Mouse (Mus musculus) intestine, embryonic 16.5 days (tissue): ENCODE data around the gene Rfc1. TPM values are rescaled to one million over a fixed set of nuclear protein-coding genes. Genes with fewer than 3 reads are reported as not detected.
"Not testable (repeated sequence)": the region's sequence is repeated elsewhere in the genome, so short reads cannot be mapped to it uniquely, and the experiment has no call there.

Experiments
- ATAC-seq: fragments of 200-750 bp; cut with Nextera tagmentation; 2 replicates; pipeline ENCODE4 v1.8.0; 2017; ENCODE audit warnings: moderate TSS enrichment, moderate library complexity
- H3K27ac ChIP-seq: fragments of 300-500 bp; sonication (generic); 2 replicates; pipeline ENCODE4 v1.5.1; 2014; ENCODE audit warnings: mild to moderate bottlenecking, low read length
- H3K27me3 ChIP-seq: fragments of 300-500 bp; sonication (generic); replicated peaks from 2 replicates; pipeline ENCODE4 v1.6.1; 2014; ENCODE audit warnings: low read length, control low read depth, mixed read lengths; ENCODE audit not compliant: control insufficient read depth, insufficient read depth
- H3K36me3 ChIP-seq: fragments of 300-500 bp; sonication (generic); 2 replicates; pipeline ENCODE4 v1.6.1; 2014; ENCODE audit warnings: low read length, control low read depth; ENCODE audit not compliant: control insufficient read depth, insufficient read depth
- H3K4me1 ChIP-seq: fragments of 300-500 bp; sonication (generic); 2 replicates; pipeline ENCODE4 v1.6.1; 2014; ENCODE audit warnings: low read length, control low read depth, mixed read lengths; ENCODE audit not compliant: control insufficient read depth, insufficient read depth
- H3K4me2 ChIP-seq: fragments of 300-500 bp; sonication (generic); 2 replicates; pipeline ENCODE4 v1.6.1; 2014; ENCODE audit warnings: low read depth, low read length, control low read depth
- H3K4me3 ChIP-seq: fragments of 300-500 bp; sonication (generic); 2 replicates; pipeline ENCODE4 v1.5.1; 2014; ENCODE audit warnings: mild to moderate bottlenecking, low read length
- H3K9ac ChIP-seq: fragments of 300-500 bp; sonication (generic); 2 replicates; pipeline ENCODE4 v1.6.1; 2014; ENCODE audit warnings: low read depth, low read length
- H3K9me3 ChIP-seq: fragments of 300-500 bp; sonication (generic); 2 replicates; pipeline ENCODE4 v1.6.1; 2016; ENCODE audit warnings: low read length, control low read depth; ENCODE audit not compliant: control insufficient read depth
- WGBS: fragments of 180-500 bp; shearing (Covaris S2); extraction: QIAGEN DNeasy Blood & Tissue Kit; methylation state at CpG from one replicate; pipeline ENCODE4 v1.1.7; 2014; 5-methylcytosine and 5-hydroxymethylcytosine counted together
- polyA plus RNA-seq: library from polyadenylated mRNA; unstranded; fragments of >200 nt; fragmentation: Nextera tagmentation; extraction: Ambion mirVana; gene quantifications from 2 replicates; pipeline ENCODE4 v1.2.1, GENCODE M21; 2015

Gene Rfc1
- polyA plus RNA-seq, 1 experiment from 2014 or later, result 63.4 TPM

- Histone ChIP-seq H3K4me1 (no peaks in the 10 kb centered on the region), H3K36me3 (no peaks in the 10 kb centered on the region; the same call in 1 of the 2 replicates), H3K4me2 (no peak overlapping the region), H3K27ac (no peak overlapping the region), H3K27me3 (no peaks in the 10 kb centered on the region), H3K9me3 (no peaks in the 10 kb centered on the region), H3K9ac (no peak overlapping the region), H3K4me3 (no peak overlapping the region)
- no peak for ATAC-seq
- 94% methylated on average over 3 of the region's 3 CpGs for WGBS
Measured at GRCm38 (mm10) chr5:65308866-65309265, 26.6 kb downstream of the Rfc1 start.

- 93% methylated on average over 7 of the region's 7 CpGs for WGBS
- Histone ChIP-seq H3K27me3 (no peaks in the 10 kb centered on the region), H3K36me3 (no peaks in the 10 kb centered on the region; the same call in 1 of the 2 replicates), H3K4me3 (no peak overlapping the region), H3K27ac (no peak overlapping the region), H3K4me1 (no peaks in the 10 kb centered on the region), H3K9ac (no peak overlapping the region), H3K4me2 (no peak overlapping the region), H3K9me3 (no peaks in the 10 kb centered on the region)
- ATAC-seq, result no peak
Measured at GRCm38 (mm10) chr5:65308208-65308607, 27.3 kb downstream of the Rfc1 start.

- ATAC-seq, result no peak
- Histone ChIP-seq H3K27me3 (no peaks in the 10 kb centered on the region), H3K27ac (no peak overlapping the region), H3K4me1 (no peaks in the 10 kb centered on the region), H3K4me3 (no peak overlapping the region), H3K9ac (no peak overlapping the region), H3K4me2 (no peak overlapping the region), H3K36me3 (peaks cover 4% of the 10 kb centered on the region; the same call in 1 of the 2 replicates), H3K9me3 (no peaks in the 10 kb centered on the region)
- WGBS, result 78% methylated on average over 9 of the region's 9 CpGs
Measured at GRCm38 (mm10) chr5:65305516-65305915, 30.0 kb downstream of the Rfc1 start.

- 94% methylated on average over 9 of the region's 9 CpGs for WGBS
- no peak for ATAC-seq
- no peaks in the 10 kb centered on the region for H3K27me3 ChIP-seq
- peaks cover 7% of the 10 kb centered on the region; the same call in 1 of the 2 replicates for H3K36me3 ChIP-seq
- no peak overlapping the region for H3K9ac ChIP-seq
- H3K4me1 ChIP-seq, result no peaks in the 10 kb centered on the region
- no peaks in the 10 kb centered on the region for H3K9me3 ChIP-seq
- no peak overlapping the region for H3K27ac ChIP-seq
- H3K4me2 ChIP-seq, result no peak overlapping the region
- H3K4me3 ChIP-seq, result no peak overlapping the region
Measured at GRCm38 (mm10) chr5:65300121-65300520, 35.3 kb downstream of the Rfc1 start.

- H3K27ac ChIP-seq, H3K4me2 ChIP-seq, H3K36me3 ChIP-seq, H3K9me3 ChIP-seq, H3K27me3 ChIP-seq, H3K9ac ChIP-seq, H3K4me1 ChIP-seq, H3K4me3 ChIP-seq, ATAC-seq: not testable (repeated sequence)
- WGBS, result 88% methylated on average over 1 of the region's 1 CpGs
Measured at GRCm38 (mm10) chr5:65299623-65300022, 35.8 kb downstream of the Rfc1 start.

GRCm38 (mm10) chr5:65298167-65298950 is 37.1 kb downstream of the Rfc1 start:
- H3K9ac ChIP-seq, result no peak overlapping the region
- H3K9me3 ChIP-seq, result no peaks in the 10 kb centered on the region
- no peaks in the 10 kb centered on the region for H3K27me3 ChIP-seq
- no peak overlapping the region for H3K4me2 ChIP-seq
- H3K4me3 ChIP-seq, result no peak overlapping the region
- H3K36me3 ChIP-seq, result peaks cover 7% of the 10 kb centered on the region; the same call in 1 of the 2 replicates
- H3K27ac ChIP-seq, result no peak overlapping the region
- H3K4me1 ChIP-seq, result no peaks in the 10 kb centered on the region
- ATAC-seq, result no peak
- 73% methylated on average over 7 of the region's 7 CpGs for WGBS

- ATAC-seq, result peak; percentile 84
- Histone ChIP-seq H3K9me3 (no peaks in the 10 kb centered on the region), H3K27ac (no peak overlapping the region), H3K4me1 (no peaks in the 10 kb centered on the region), H3K36me3 (peaks cover 9% of the 10 kb centered on the region), H3K27me3 (no peaks in the 10 kb centered on the region), H3K4me2 (no peak overlapping the region), H3K9ac (no peak overlapping the region), H3K4me3 (no peak overlapping the region)
- WGBS, result 29% methylated on average over 2 of the region's 2 CpGs
Measured at GRCm38 (mm10) chr5:65294270-65294669, 41.2 kb downstream of the Rfc1 start.

GRCm38 (mm10) chr5:65293627-65294026 is 41.8 kb downstream of the Rfc1 start:
- H3K36me3 ChIP-seq, result peaks cover 9% of the 10 kb centered on the region
- no peak overlapping the region for H3K4me2 ChIP-seq
- no peaks in the 10 kb centered on the region for H3K9me3 ChIP-seq
- WGBS, result 81% methylated on average over 6 of the region's 6 CpGs
- no peak for ATAC-seq
- no peaks in the 10 kb centered on the region for H3K4me1 ChIP-seq
- H3K4me3 ChIP-seq, result no peak overlapping the region
- no peaks in the 10 kb centered on the region for H3K27me3 ChIP-seq
- no peak overlapping the region for H3K27ac ChIP-seq
- H3K9ac ChIP-seq, result no peak overlapping the region

GRCm38 (mm10) chr5:65289009-65289408 is 46.5 kb downstream of the Rfc1 start:
- H3K27ac ChIP-seq, ATAC-seq, H3K9ac ChIP-seq, H3K27me3 ChIP-seq, H3K4me3 ChIP-seq, H3K4me2 ChIP-seq, H3K4me1 ChIP-seq, H3K9me3 ChIP-seq: not testable (repeated sequence)
- H3K36me3 ChIP-seq, result peaks cover 13% of the 10 kb centered on the region
- WGBS, result 89% methylated on average over 8 of the region's 8 CpGs
